Mouse (Mus musculus): Measurements from ENCODE around the gene Gnpat. TPM values are rescaled to one million over a fixed set of nuclear protein-coding genes. Genes with fewer than 3 reads are reported as not detected.

Gene Gnpat
- total and polyA plus RNA-seq, 3 experiments: 74.3 to 637 (median 117) TPM

GRCm38 (mm10) chr8:124820125-124820524, 42.7 kb upstream of the Gnpat start:
- Histone ChIP-seq H3K27ac (ENCODE audit: control insufficient read depth, low read depth, low read length) (no peak overlapping the region), H3K4me3 (ENCODE audit: control insufficient read depth in 1 of 2, insufficient read depth in 1 of 2, low read depth in 2 of 2, low read length in 2 of 2) (no peak overlapping the region), H3K79me2 (ENCODE audit: control insufficient read depth, insufficient read depth, low read length, poor library complexity) (no peaks in the 10 kb centered on the region), H3K9me3 (replicated peaks; ENCODE audit: insufficient read depth, low read length) (no peaks in the 10 kb centered on the region), H3K36me3 (ENCODE audit: control insufficient read depth in 1 of 2, insufficient read depth in 2 of 2, low read length in 2 of 2) (no peaks in the 10 kb centered on the region), H3K4me1 (ENCODE audit: control insufficient read depth in 1 of 2, insufficient read depth in 2 of 2, low read length in 2 of 2) (no peaks in the 10 kb centered on the region), H3K27me3 (ENCODE audit: control insufficient read depth in 1 of 2, insufficient read depth in 2 of 2, low read length in 2 of 2) (peaks cover 0 to 3% of the 10 kb centered on the region in 2 experiments; a peak in 1 of 4 replicates), H3K9ac (ENCODE audit: control insufficient read depth, low read depth, low read length, poor library complexity, severe bottlenecking) (no peak overlapping the region)
- no peak for TF ChIP-seq SMC3 (IDR thresholded peaks at IDR 0.05; ENCODE audit: low read depth, low read length)
- TF ChIP-seq MEF2A (IDR thresholded peaks at IDR 0.05; ENCODE audit: extremely low read depth, insufficient replicate concordance, low read depth, low read length, poor library complexity, severe bottlenecking): no peak
- TF ChIP-seq MAX (IDR thresholded peaks at IDR 0.05; ENCODE audit: low read length): no peak
- no peak for TF ChIP-seq ZNF384 (IDR thresholded peaks at IDR 0.05; ENCODE audit: low read depth, low read length)
- no peak for TF ChIP-seq CTCF (IDR thresholded peaks at IDR 0.05 in 2 of 3, conservative IDR thresholded peaks at IDR 0.05 in 1 of 3; ENCODE audit: control insufficient read depth in 1 of 3, insufficient read depth in 1 of 3, low read depth in 2 of 3, low read length in 3 of 3, poor library complexity in 1 of 3, severe bottlenecking in 1 of 3)
- TF ChIP-seq TAL1 (IDR thresholded peaks at IDR 0.05; ENCODE audit: low read length): no peak
- TF ChIP-seq GATA1 (IDR thresholded peaks at IDR 0.05; ENCODE audit: low read depth, low read length): no peak
- TF ChIP-seq ZKSCAN1 (IDR thresholded peaks at IDR 0.05; ENCODE audit: low read depth, low read length): no peak
- no peak for TF ChIP-seq USF1 (IDR thresholded peaks at IDR 0.05; ENCODE audit: low read depth, low read length)
- TF ChIP-seq USF2 (IDR thresholded peaks at IDR 0.05; ENCODE audit: borderline replicate concordance in 1 of 2, insufficient read depth in 1 of 2, low read depth in 1 of 2, low read length in 2 of 2): no peak
- no peak for TF ChIP-seq POLR2AphosphoS5 (IDR thresholded peaks at IDR 0.05; ENCODE audit: borderline replicate concordance, low read depth, low read length)
- TF ChIP-seq HCFC1 (IDR thresholded peaks at IDR 0.05; ENCODE audit: low read depth, low read length): no peak
- TF ChIP-seq TCF12 (IDR thresholded peaks at IDR 0.05; ENCODE audit: low read depth, low read length): no peak
- no peak for TF ChIP-seq CHD2 (IDR thresholded peaks at IDR 0.05; ENCODE audit: low read length)
- no peak for TF ChIP-seq ZC3H11A (IDR thresholded peaks at IDR 0.05; ENCODE audit: low read depth, low read length)
- TF ChIP-seq NRF1 (IDR thresholded peaks at IDR 0.05; ENCODE audit: insufficient read depth, low read depth, low read length, poor library complexity, severe bottlenecking): no peak
- TF ChIP-seq POLR2AphosphoS2 (IDR thresholded peaks at IDR 0.05; ENCODE audit: low read length): no peak
- DNase-seq (ENCODE audit: low read depth, low spot score): no peak

GRCm38 (mm10) chr8:124823497-124823896, 39.3 kb upstream of the Gnpat start:
- Histone ChIP-seq H3K4me3 (ENCODE audit: control insufficient read depth in 1 of 2, insufficient read depth in 1 of 2, low read depth in 2 of 2, low read length in 2 of 2) (no peak overlapping the region), H3K36me3 (ENCODE audit: control insufficient read depth in 1 of 2, insufficient read depth in 2 of 2, low read length in 2 of 2) (no peaks in the 10 kb centered on the region), H3K27me3 (ENCODE audit: control insufficient read depth in 1 of 2, insufficient read depth in 2 of 2, low read length in 2 of 2) (0 out of 4 replicates have a peak, but pooled peaks cover 0 to 1% of the 10 kb centered on the region in 2 experiments), H3K9me3 (replicated peaks; ENCODE audit: insufficient read depth, low read length) (no peaks in the 10 kb centered on the region), H3K9ac (ENCODE audit: control insufficient read depth, low read depth, low read length, poor library complexity, severe bottlenecking) (no peak overlapping the region), H3K4me1 (ENCODE audit: control insufficient read depth in 1 of 2, insufficient read depth in 2 of 2, low read length in 2 of 2) (peaks cover 0 to 3% of the 10 kb centered on the region in 2 experiments; a peak in 1 of 4 replicates), H3K79me2 (ENCODE audit: control insufficient read depth, insufficient read depth, low read length, poor library complexity) (no peaks in the 10 kb centered on the region), H3K27ac (ENCODE audit: control insufficient read depth, low read depth, low read length) (no peak overlapping the region)
- DNase-seq (ENCODE audit: low read depth, low spot score): peak; percentile 51
- no peak for TF ChIP-seq MXI1 (IDR thresholded peaks at IDR 0.05; ENCODE audit: low read depth, low read length)
- peak; percentile 39; the same call in 1 of the 2 replicates for TF ChIP-seq SMC3 (IDR thresholded peaks at IDR 0.05; ENCODE audit: low read depth, low read length)
- peak; percentile 28 to 46 (median 29) for TF ChIP-seq CTCF (IDR thresholded peaks at IDR 0.05 in 2 of 3, conservative IDR thresholded peaks at IDR 0.05 in 1 of 3; ENCODE audit: control insufficient read depth in 1 of 3, insufficient read depth in 1 of 3, low read depth in 2 of 3, low read length in 3 of 3, poor library complexity in 1 of 3, severe bottlenecking in 1 of 3)
- TF ChIP-seq BHLHE40 (IDR thresholded peaks at IDR 0.05; ENCODE audit: borderline replicate concordance, low read depth, low read length): no peak
- TF ChIP-seq RAD21 (IDR thresholded peaks at IDR 0.05; ENCODE audit: low read depth, low read length): peak; percentile 43
- no peak for TF ChIP-seq ZMIZ1 (IDR thresholded peaks at IDR 0.05; ENCODE audit: low read depth, low read length)
- no peak for TF ChIP-seq POLR2A (IDR thresholded peaks at IDR 0.05; ENCODE audit: control insufficient read depth in 1 of 2, insufficient read depth in 1 of 2, low read depth in 1 of 2, low read length in 2 of 2, poor library complexity in 1 of 2)
- TF ChIP-seq MYC (IDR thresholded peaks at IDR 0.05; ENCODE audit: low read depth, low read length): peak; percentile 28; the same call in 1 of the 2 replicates
- no peak for TF ChIP-seq RCOR1 (IDR thresholded peaks at IDR 0.05; ENCODE audit: low read depth, low read length)

All from MEL (cell line).